Mouse (Mus musculus) ES-Bruce4 (cell line): ENCODE data around the gene Nceh1.

ENCODE experiments used
- CTCF ChIP-seq: IDR thresholded peaks from one replicate; pipeline ENCODE4 v1.8.1; 2011; ENCODE audit warnings: low read depth, low read length
- POLR2A ChIP-seq: IDR thresholded peaks from one replicate; pipeline ENCODE4 v1.8.1; 2011; ENCODE audit warnings: low read length; ENCODE audit not compliant: insufficient read depth

DNA sequence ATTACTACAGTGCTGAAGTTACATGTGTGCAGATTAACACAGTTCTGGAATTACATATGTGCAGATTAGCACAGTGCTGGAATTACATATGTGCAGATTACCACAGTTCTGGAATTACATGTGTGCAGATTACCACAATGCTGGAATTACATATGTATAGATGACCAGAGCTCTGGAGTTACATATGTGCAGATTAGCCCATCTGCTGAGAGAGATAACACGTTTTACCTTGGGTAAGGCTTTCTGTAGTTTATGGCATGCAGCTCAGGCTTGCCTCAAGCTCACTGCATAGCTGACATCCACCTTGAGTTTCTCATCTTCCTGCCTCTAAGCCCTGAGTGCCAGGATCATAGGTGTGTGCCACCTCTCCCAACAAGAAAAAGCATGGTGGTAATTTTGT lies 52.2 kb downstream of the Nceh1 start:
- TF ChIP-seq CTCF, result no peak
- TF ChIP-seq POLR2A, result no peak
